Mouse (Mus musculus) forebrain, postnatal 0 days (tissue): ENCODE measurements around the gene Syne1. TPM values are rescaled to one million over a fixed set of nuclear protein-coding genes. Genes with fewer than 3 reads are reported as not detected.

Experiments
- ATAC-seq: fragments of 200-750 bp; cut with Nextera tagmentation; 2 replicates; pipeline ENCODE4 v1.8.0; 2017; ENCODE audit warnings: mild to moderate bottlenecking, moderate library complexity
- DNase-seq: peaks from one replicate; pipeline ENCODE4 v3.0.0-alpha.2; 2015
- H3K27ac ChIP-seq: fragments of 300-500 bp; sonication (generic); 2 replicates; pipeline ENCODE4 v1.5.1; 2014; ENCODE audit warnings: low read depth, mild to moderate bottlenecking, antibody characterized with exemption, low read length, moderate library complexity, mixed read lengths
- H3K27me3 ChIP-seq: fragments of 300-500 bp; sonication (generic); 2 replicates; pipeline ENCODE4 v1.6.1; 2014; ENCODE audit warnings: mild to moderate bottlenecking, low read length, mixed read lengths; ENCODE audit not compliant: insufficient read depth
- H3K36me3 ChIP-seq: fragments of 300-500 bp; sonication (generic); 2 replicates; pipeline ENCODE4 v1.6.1; 2014; ENCODE audit warnings: mild to moderate bottlenecking, moderate library complexity; ENCODE audit not compliant: insufficient read depth
- H3K4me1 ChIP-seq: fragments of 300-500 bp; sonication (generic); 2 replicates; pipeline ENCODE4 v1.6.1; 2014; ENCODE audit warnings: antibody characterized with exemption; ENCODE audit not compliant: insufficient read depth
- H3K4me2 ChIP-seq: fragments of 300-500 bp; sonication (generic); 2 replicates; pipeline ENCODE4 v1.6.1; 2014; ENCODE audit warnings: low read depth, mild to moderate bottlenecking, moderate library complexity
- H3K4me3 ChIP-seq: fragments of 300-500 bp; sonication (generic); 2 replicates; pipeline ENCODE4 v1.5.1; 2014; ENCODE audit warnings: low read depth, low read length, mixed read lengths
- H3K9ac ChIP-seq: fragments of 300-500 bp; sonication (generic); 2 replicates; pipeline ENCODE4 v1.6.1; 2014; ENCODE audit warnings: mild to moderate bottlenecking
- H3K9me3 ChIP-seq: fragments of 300-500 bp; sonication (generic); 2 replicates; pipeline ENCODE4 v1.6.1; 2016; ENCODE audit warnings: low read length
- CTCF ChIP-seq: sonication (generic); IDR thresholded peaks from 2 replicates; pipeline ENCODE4 v1.5.1; 2016; ENCODE audit warnings: antibody characterized with exemption, control low read depth, low read depth
- WGBS: fragments of 180-500 bp; shearing (Covaris S2); extraction: QIAGEN DNeasy Blood & Tissue Kit; methylation state at CpG from one replicate; pipeline ENCODE4 v1.1.7; 2014; 5-methylcytosine and 5-hydroxymethylcytosine counted together
- polyA plus RNA-seq: library from polyadenylated mRNA; unstranded; fragments of >200 nt; fragmentation: Nextera tagmentation; extraction: Ambion mirVana; gene quantifications from 2 replicates; pipeline ENCODE4 v1.2.1, GENCODE M21; 2015
- total RNA-seq: library from RNA; depleted of rRNA; stranded (reverse); fragments of >200 nt; gene quantifications from 2 replicates; pipeline ENCODE4 v1.2.3, GENCODE M21; 2014

Gene Syne1
- total and polyA plus RNA-seq, 2 experiments from 2014 or later = 11.2 to 60.5 TPM

DNA sequence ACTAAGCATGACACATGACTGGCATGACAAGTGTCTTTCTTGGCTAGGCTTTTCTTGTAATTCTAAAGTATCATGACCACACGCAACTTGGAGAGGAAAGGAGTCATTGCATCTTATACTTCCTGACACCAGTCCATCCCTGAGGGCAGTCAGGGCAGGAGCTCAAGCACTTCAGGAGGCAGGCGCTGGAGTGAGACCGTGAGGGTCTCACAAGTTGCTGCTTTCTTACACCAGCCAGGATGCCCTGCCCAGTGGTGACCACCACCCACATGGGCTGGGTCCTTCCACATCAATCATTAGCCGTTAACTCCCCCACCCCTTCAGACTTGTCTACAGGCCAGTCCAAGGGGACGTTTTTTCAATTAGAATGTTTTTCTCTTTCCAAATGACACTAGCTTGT, 20.1 kb upstream of the Syne1 start:
- WGBS = 80% methylated on average over 5 of the region's 5 CpGs
- Histone ChIP-seq H3K4me1 (no peaks in the 10 kb centered on the region), H3K9ac (no peak overlapping the region), H3K4me2 (no peak overlapping the region), H3K36me3 (no peaks in the 10 kb centered on the region), H3K27ac (no peak overlapping the region), H3K27me3 (no peaks in the 10 kb centered on the region), H3K9me3 (no peaks in the 10 kb centered on the region), H3K4me3 (no peak overlapping the region)
- DNase-seq (no peak), ATAC-seq (no peak)
- no peak for TF ChIP-seq CTCF

DNA sequence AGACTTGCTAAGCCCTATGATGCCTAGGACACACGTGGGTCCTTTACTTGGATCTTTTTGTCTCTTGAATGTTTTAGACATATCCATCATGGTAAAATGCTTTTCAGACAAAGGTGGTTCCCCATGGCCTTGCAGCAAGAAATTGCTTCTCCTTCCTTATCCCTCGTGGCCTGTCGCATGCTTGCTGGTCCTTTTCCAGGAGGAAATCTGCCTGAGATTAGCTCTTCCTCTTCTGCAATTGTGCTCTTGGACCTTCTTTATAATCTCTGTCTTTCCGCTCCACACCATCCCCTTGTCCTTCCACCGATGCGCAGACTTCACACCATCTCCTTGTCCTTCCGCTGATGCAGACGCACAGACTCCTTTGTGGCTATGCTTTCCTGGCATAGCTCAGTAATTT, 18.8 kb upstream of the Syne1 start:
- Histone ChIP-seq H3K27me3 (no peaks in the 10 kb centered on the region), H3K27ac (no peak overlapping the region), H3K4me1 (no peaks in the 10 kb centered on the region), H3K9ac (no peak overlapping the region), H3K4me2 (no peak overlapping the region), H3K4me3 (no peak overlapping the region), H3K36me3 (no peaks in the 10 kb centered on the region), H3K9me3 (no peaks in the 10 kb centered on the region)
- ATAC-seq (no peak), DNase-seq (no peak)
- TF ChIP-seq CTCF = no peak
- WGBS = 90% methylated on average over 8 of the region's 8 CpGs

DNA sequence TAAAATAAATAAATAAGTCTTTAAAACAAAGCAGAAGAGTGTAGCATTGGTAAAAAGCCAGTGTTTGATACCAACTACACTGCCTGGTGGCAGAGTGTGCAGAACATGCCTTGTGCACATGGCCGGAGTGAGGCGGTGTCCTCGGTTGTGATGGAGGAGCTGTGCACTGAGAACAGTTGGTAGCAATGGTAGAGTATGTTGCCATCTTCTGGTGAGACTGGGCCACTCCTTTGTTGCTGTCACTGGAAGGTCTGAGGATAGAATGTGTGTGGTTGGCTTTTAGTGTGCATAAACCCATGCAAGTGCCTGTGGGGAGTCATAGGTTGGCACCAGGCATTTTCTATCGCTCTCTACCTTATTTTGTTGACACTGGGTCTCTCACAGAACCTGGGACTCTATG, 17.7 kb upstream of the Syne1 start:
- ATAC-seq = no peak
- no peak for DNase-seq
- no peak overlapping the region for H3K9ac ChIP-seq
- no peak overlapping the region for H3K4me3 ChIP-seq
- no peaks in the 10 kb centered on the region for H3K9me3 ChIP-seq
- WGBS = 96% methylated on average over 4 of the region's 4 CpGs
- no peaks in the 10 kb centered on the region for H3K36me3 ChIP-seq
- H3K4me1 ChIP-seq = no peaks in the 10 kb centered on the region
- H3K27ac ChIP-seq = no peak overlapping the region
- TF ChIP-seq CTCF = peak; percentile 15; the same call in 1 of the 2 replicates
- H3K4me2 ChIP-seq = no peak overlapping the region
- no peaks in the 10 kb centered on the region for H3K27me3 ChIP-seq

DNA sequence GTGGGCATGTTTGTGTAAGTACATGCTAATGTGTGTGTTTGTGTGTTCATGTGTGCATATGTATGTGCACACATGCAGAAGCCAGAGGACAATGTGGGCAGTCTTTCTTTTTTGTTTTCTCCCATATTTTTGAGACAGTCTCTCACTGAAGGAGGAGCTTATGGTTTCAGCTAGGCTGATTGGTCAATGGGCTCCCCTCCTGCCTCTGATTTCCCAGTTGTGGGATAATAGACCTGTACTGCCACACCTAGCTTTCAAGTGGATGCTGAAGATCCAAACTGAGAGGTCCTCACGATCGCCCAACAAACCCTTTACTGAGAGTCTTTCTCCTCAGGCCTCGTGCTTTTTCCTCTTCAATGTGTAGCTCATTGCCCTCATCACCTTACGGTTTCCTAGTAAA, 10.4 kb upstream of the Syne1 start:
- no peaks in the 10 kb centered on the region for H3K9me3 ChIP-seq
- no peaks in the 10 kb centered on the region for H3K4me1 ChIP-seq
- H3K27me3 ChIP-seq = no peaks in the 10 kb centered on the region
- H3K4me3 ChIP-seq = no peak overlapping the region
- no peak overlapping the region for H3K4me2 ChIP-seq
- H3K36me3 ChIP-seq = no peaks in the 10 kb centered on the region
- H3K27ac ChIP-seq = no peak overlapping the region
- DNase-seq = no peak
- 90% methylated on average over 4 of the region's 4 CpGs for WGBS
- TF ChIP-seq CTCF = no peak
- no peak overlapping the region for H3K9ac ChIP-seq
- no peak for ATAC-seq

DNA sequence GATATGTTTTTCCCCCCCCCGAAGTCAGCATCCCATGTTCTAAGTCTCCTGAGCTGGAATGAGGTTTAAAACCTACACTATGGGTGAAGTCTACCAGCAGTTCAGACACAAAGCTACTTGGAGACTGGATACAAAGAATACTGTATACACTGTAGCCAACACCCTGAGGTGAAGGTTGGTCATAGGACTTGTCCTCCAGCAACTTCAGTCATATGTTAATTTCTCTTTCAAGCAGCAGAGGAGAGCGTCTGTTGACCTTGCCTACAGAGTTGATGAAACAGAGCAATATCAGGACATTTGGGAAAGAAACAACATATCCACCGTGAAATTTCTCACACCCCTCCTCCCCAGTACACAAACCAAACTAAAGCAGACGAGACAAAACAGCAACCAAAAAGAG, 9.2 kb upstream of the Syne1 start:
- no peak for TF ChIP-seq CTCF
- ATAC-seq (no peak), DNase-seq (no peak)
- H3K4me3 ChIP-seq = no peak overlapping the region
- no peaks in the 10 kb centered on the region for H3K36me3 ChIP-seq
- WGBS = 89% methylated on average over 4 of the region's 4 CpGs
- H3K27me3 ChIP-seq = no peaks in the 10 kb centered on the region
- H3K9ac ChIP-seq = no peak overlapping the region
- H3K4me1 ChIP-seq = no peaks in the 10 kb centered on the region
- no peak overlapping the region for H3K27ac ChIP-seq
- no peaks in the 10 kb centered on the region for H3K9me3 ChIP-seq
- H3K4me2 ChIP-seq = no peak overlapping the region

DNA sequence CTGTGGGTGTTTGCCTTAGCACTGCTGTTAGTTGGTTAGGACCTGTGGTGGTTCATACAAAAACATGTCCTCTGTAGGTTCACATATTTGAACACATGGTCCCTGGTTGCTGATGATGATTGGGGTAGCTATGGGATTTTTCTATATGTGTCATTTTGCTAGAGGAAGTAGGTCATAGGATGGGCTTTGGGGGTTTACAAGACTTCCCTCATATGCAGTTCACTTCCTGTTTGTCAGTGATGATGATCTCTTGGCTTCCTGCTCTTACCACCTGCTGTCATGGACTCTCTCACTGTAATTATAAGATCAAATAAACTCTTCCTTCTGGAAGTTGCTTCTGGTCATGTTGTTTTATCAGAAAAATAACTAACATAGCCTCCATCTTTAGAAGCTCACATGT, 7.5 kb upstream of the Syne1 start:
- no peak for DNase-seq
- H3K27me3 ChIP-seq = no peaks in the 10 kb centered on the region
- no peak for TF ChIP-seq CTCF
- no peaks in the 10 kb centered on the region for H3K36me3 ChIP-seq
- H3K4me1 ChIP-seq = no peaks in the 10 kb centered on the region
- H3K9me3 ChIP-seq = no peaks in the 10 kb centered on the region
- no peak for ATAC-seq
- no peak overlapping the region for H3K4me2 ChIP-seq
- H3K27ac ChIP-seq = no peak overlapping the region
- no peak overlapping the region for H3K4me3 ChIP-seq
- no peak overlapping the region for H3K9ac ChIP-seq

DNA sequence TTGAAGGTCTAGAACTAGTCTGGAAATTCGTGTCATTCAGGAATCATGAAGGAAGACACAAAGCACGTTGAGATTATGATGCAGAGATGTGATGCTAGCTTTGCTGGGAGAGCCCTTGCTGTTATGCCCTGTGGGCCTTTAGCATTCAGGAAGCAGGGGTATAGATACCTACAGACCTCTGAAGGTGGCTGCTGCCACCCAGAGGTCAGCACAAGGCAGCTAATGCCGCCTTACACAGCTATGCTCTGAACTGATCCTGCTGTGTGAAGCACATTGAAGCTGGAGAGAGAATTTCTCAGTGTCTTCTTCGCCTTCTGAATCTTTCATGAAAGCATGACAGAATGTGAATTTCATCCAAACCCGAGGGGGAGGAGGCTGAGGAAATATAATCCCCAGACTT, 3.7 kb upstream of the Syne1 start:
- DNase-seq (peak; percentile 52), ATAC-seq (peak; percentile 74)
- H3K4me3 ChIP-seq = no peak overlapping the region
- H3K4me1 ChIP-seq = no peaks in the 10 kb centered on the region; the same call in 1 of the 2 replicates
- TF ChIP-seq CTCF = peak; percentile 65
- no peak overlapping the region for H3K27ac ChIP-seq
- no peak overlapping the region for H3K4me2 ChIP-seq
- H3K36me3 ChIP-seq = no peaks in the 10 kb centered on the region
- H3K9me3 ChIP-seq = no peaks in the 10 kb centered on the region
- 22% methylated on average over 5 of the region's 5 CpGs for WGBS
- H3K27me3 ChIP-seq = no peaks in the 10 kb centered on the region
- no peak overlapping the region for H3K9ac ChIP-seq
